Mouse (Mus musculus) MEL (cell line): ENCODE data around the gene Manba. TPM values are rescaled to one million over a fixed set of nuclear protein-coding genes. Genes with fewer than 3 reads are reported as not detected.

Experiments
- DNase-seq: peaks from one replicate; pipeline ENCODE4 v3.0.0; 2011; ENCODE audit warnings: low read depth, low spot score
- H3K27ac ChIP-seq: 2 replicates; pipeline ENCODE4 v1.5.1; 2012; ENCODE audit warnings: low read depth, mild to moderate bottlenecking, control low read depth, low read length, moderate library complexity; ENCODE audit not compliant: control insufficient read depth
- H3K27me3 ChIP-seq, 2 experiments: fragments of 150-350 bp in 1 of 2; sonication (generic) in 1 of 2; 2 replicates each; pipeline ENCODE4 v1.6.1; 2012; ENCODE audit warnings: low read length in 2 of 2, mild to moderate bottlenecking in 2 of 2, improper control_type of control experiment in 1 of 2, moderate library complexity in 1 of 2; ENCODE audit not compliant: insufficient read depth in 2 of 2, control insufficient read depth in 1 of 2
- H3K36me3 ChIP-seq, 2 experiments: 2 replicates each; pipeline ENCODE4 v1.6.1; 2012 to 2014; ENCODE audit warnings: low read length in 2 of 2, improper control_type of control experiment in 1 of 2, inconsistent platforms in 1 of 2, mild to moderate bottlenecking in 1 of 2; ENCODE audit not compliant: insufficient read depth in 2 of 2, control insufficient read depth in 1 of 2
- H3K4me1 ChIP-seq, 2 experiments: fragments of 150-350 bp in 1 of 2; sonication (generic) in 1 of 2; 2 replicates each; pipeline ENCODE4 v1.6.1; 2012; ENCODE audit warnings: low read length in 2 of 2, improper control_type of control experiment in 1 of 2, mild to moderate bottlenecking in 1 of 2; ENCODE audit not compliant: insufficient read depth in 2 of 2, control insufficient read depth in 1 of 2
- H3K4me3 ChIP-seq, 2 experiments: fragments of 150-350 bp in 1 of 2; sonication (generic) in 1 of 2; 2 replicates each; pipeline ENCODE4 v1.5.1; 2012; ENCODE audit warnings: low read depth in 2 of 2, low read length in 2 of 2, mild to moderate bottlenecking in 2 of 2, moderate library complexity in 2 of 2, control low read depth in 1 of 2, improper control_type of control experiment in 1 of 2; ENCODE audit not compliant: control insufficient read depth in 1 of 2, insufficient read depth in 1 of 2
- H3K79me2 ChIP-seq: 2 replicates; pipeline ENCODE4 v1.6.1; 2012; ENCODE audit warnings: mild to moderate bottlenecking, low read length, moderate library complexity; ENCODE audit not compliant: control insufficient read depth, poor library complexity, insufficient read depth
- H3K9ac ChIP-seq: 2 replicates; pipeline ENCODE4 v1.6.1; 2012; ENCODE audit warnings: low read depth, mild to moderate bottlenecking, control low read depth, low read length, moderate library complexity; ENCODE audit not compliant: control insufficient read depth, poor library complexity, severe bottlenecking
- H3K9me3 ChIP-seq: fragments of 150-350 bp; sonication (generic); replicated peaks from 2 replicates; pipeline ENCODE4 v1.6.1; 2012; ENCODE audit warnings: mild to moderate bottlenecking, low read length, improper control_type of control experiment, moderate library complexity; ENCODE audit not compliant: insufficient read depth
- BHLHE40 ChIP-seq: IDR thresholded peaks from 2 replicates; pipeline ENCODE4 v1.6.1; 2012; ENCODE audit warnings: low read depth, mild to moderate bottlenecking, inconsistent platforms, low read length, improper control_type of control experiment, borderline replicate concordance
- ELF1 ChIP-seq: IDR thresholded peaks from 2 replicates; pipeline ENCODE4 v1.6.1; 2014; ENCODE audit warnings: low read depth, mild to moderate bottlenecking, inconsistent platforms, low read length, improper control_type of control experiment, moderate library complexity
- EP300 ChIP-seq, 2 experiments: IDR thresholded peaks; 2 replicates each; pipeline ENCODE4 v1.6.1; 2011; ENCODE audit warnings: improper control_type of control experiment in 2 of 2, low read length in 2 of 2, low read depth in 1 of 2, mild to moderate bottlenecking in 1 of 2
- GATA1 ChIP-seq: IDR thresholded peaks from 2 replicates; pipeline ENCODE4 v1.6.1; 2011; ENCODE audit warnings: low read depth, low read length, improper control_type of control experiment
- HCFC1 ChIP-seq: IDR thresholded peaks from 2 replicates; pipeline ENCODE4 v1.6.1; 2012; ENCODE audit warnings: low read depth, mild to moderate bottlenecking, inconsistent platforms, low read length, improper control_type of control experiment, moderate library complexity
- KAT2A ChIP-seq: conservative IDR thresholded peaks from 2 replicates; pipeline ENCODE4 v1.6.1; 2012; ENCODE audit warnings: low read depth, low read length, improper control_type of control experiment, inconsistent platforms
- MAFK ChIP-seq: IDR thresholded peaks from 2 replicates; pipeline ENCODE4 v1.6.1; 2011; ENCODE audit warnings: low read depth, mild to moderate bottlenecking, low read length, improper control_type of control experiment, borderline replicate concordance
- MAX ChIP-seq: IDR thresholded peaks from 2 replicates; pipeline ENCODE4 v1.6.1; 2011; ENCODE audit warnings: low read length, improper control_type of control experiment
- MYB ChIP-seq: IDR thresholded peaks from 2 replicates; pipeline ENCODE4 v1.6.1; 2011; ENCODE audit warnings: mild to moderate bottlenecking, low read depth, low read length, improper control_type of control experiment
- NELFE ChIP-seq: IDR thresholded peaks from 2 replicates; pipeline ENCODE4 v1.6.1; 2011; ENCODE audit warnings: low read depth, low read length, improper control_type of control experiment
- NRF1 ChIP-seq: IDR thresholded peaks from 2 replicates; pipeline ENCODE4 v1.6.1; 2014; ENCODE audit warnings: low read depth, mild to moderate bottlenecking, inconsistent platforms, low read length, improper control_type of control experiment, moderate library complexity; ENCODE audit not compliant: poor library complexity, insufficient read depth, severe bottlenecking
- POLR2A ChIP-seq, 2 experiments: IDR thresholded peaks; 2 replicates each; pipeline ENCODE4 v1.6.1; 2011 to 2012; ENCODE audit warnings: low read length in 2 of 2, mild to moderate bottlenecking in 2 of 2, control low read depth in 1 of 2, improper control_type of control experiment in 1 of 2, low read depth in 1 of 2, moderate library complexity in 1 of 2; ENCODE audit not compliant: control insufficient read depth in 1 of 2, insufficient read depth in 1 of 2, poor library complexity in 1 of 2
- POLR2AphosphoS2 ChIP-seq: IDR thresholded peaks from 2 replicates; pipeline ENCODE4 v1.6.1; 2011; ENCODE audit warnings: low read length, improper control_type of control experiment
- POLR2AphosphoS5 ChIP-seq: IDR thresholded peaks from 2 replicates; pipeline ENCODE4 v1.6.1; 2012; ENCODE audit warnings: low read depth, borderline replicate concordance, mild to moderate bottlenecking, inconsistent platforms, low read length, moderate library complexity, mixed read lengths
- RAD21 ChIP-seq: IDR thresholded peaks from 2 replicates; pipeline ENCODE4 v1.6.1; 2011; ENCODE audit warnings: mild to moderate bottlenecking, low read depth, low read length, improper control_type of control experiment
- RCOR1 ChIP-seq: IDR thresholded peaks from 2 replicates; pipeline ENCODE4 v1.6.1; 2012; ENCODE audit warnings: low read depth, mild to moderate bottlenecking, inconsistent platforms, low read length, improper control_type of control experiment
- SIN3A ChIP-seq: IDR thresholded peaks from 2 replicates; pipeline ENCODE4 v1.6.1; 2012; ENCODE audit warnings: low read length, improper control_type of control experiment, inconsistent platforms
- SMC3 ChIP-seq: IDR thresholded peaks from 2 replicates; pipeline ENCODE4 v1.6.1; 2011; ENCODE audit warnings: low read depth, low read length, improper control_type of control experiment
- TAL1 ChIP-seq: IDR thresholded peaks from 2 replicates; pipeline ENCODE4 v1.6.1; 2012; ENCODE audit warnings: mild to moderate bottlenecking, inconsistent platforms, low read length, moderate library complexity, mixed read lengths
- USF2 ChIP-seq, 2 experiments: IDR thresholded peaks; 2 replicates each; pipeline ENCODE4 v1.6.1; 2011 to 2012; ENCODE audit warnings: improper control_type of control experiment in 2 of 2, low read length in 2 of 2, borderline replicate concordance in 1 of 2, inconsistent platforms in 1 of 2, low read depth in 1 of 2, mild to moderate bottlenecking in 1 of 2; ENCODE audit not compliant: insufficient read depth in 1 of 2
- ZC3H11A ChIP-seq: IDR thresholded peaks from 2 replicates; pipeline ENCODE4 v1.6.1; 2012; ENCODE audit warnings: low read depth, mild to moderate bottlenecking, inconsistent platforms, low read length, improper control_type of control experiment
- ZKSCAN1 ChIP-seq: IDR thresholded peaks from 2 replicates; pipeline ENCODE4 v1.6.1; 2012; ENCODE audit warnings: low read depth, mild to moderate bottlenecking, inconsistent platforms, low read length, improper control_type of control experiment, moderate library complexity
- ZMIZ1 ChIP-seq: IDR thresholded peaks from 2 replicates; pipeline ENCODE4 v1.6.1; 2012; ENCODE audit warnings: low read depth, mild to moderate bottlenecking, inconsistent platforms, low read length, improper control_type of control experiment, moderate library complexity
- ZNF384 ChIP-seq: IDR thresholded peaks from 2 replicates; pipeline ENCODE4 v1.6.1; 2012; ENCODE audit warnings: low read depth, mild to moderate bottlenecking, inconsistent platforms, low read length, improper control_type of control experiment
- polyA plus RNA-seq, 2 experiments: library from polyadenylated mRNA; stranded (reverse) in 1 of 2; unstranded in 1 of 2; fragments of >175 nt in 1 of 2; fragments of >200 nt in 1 of 2; gene quantifications; 2 replicates each; pipeline versions ENCODE4 v1.2.1 to v1.2.4; 2012; ENCODE audit warnings: low replicate concordance in 2 of 2, low read depth in 1 of 2; ENCODE audit not compliant: insufficient read length in 2 of 2, insufficient read depth in 1 of 2, missing spikeins in 1 of 2
- total RNA-seq: library from RNA; depleted of rRNA; stranded (reverse); fragments of 300-350 nt; gene quantifications from 2 replicates; pipeline ENCODE4 v1.2.3, GENCODE M21; 2012

The Manba gene
- total and polyA plus RNA-seq, 3 experiments, result 8.1 to 10.6 TPM; not detected in 1

DNA sequence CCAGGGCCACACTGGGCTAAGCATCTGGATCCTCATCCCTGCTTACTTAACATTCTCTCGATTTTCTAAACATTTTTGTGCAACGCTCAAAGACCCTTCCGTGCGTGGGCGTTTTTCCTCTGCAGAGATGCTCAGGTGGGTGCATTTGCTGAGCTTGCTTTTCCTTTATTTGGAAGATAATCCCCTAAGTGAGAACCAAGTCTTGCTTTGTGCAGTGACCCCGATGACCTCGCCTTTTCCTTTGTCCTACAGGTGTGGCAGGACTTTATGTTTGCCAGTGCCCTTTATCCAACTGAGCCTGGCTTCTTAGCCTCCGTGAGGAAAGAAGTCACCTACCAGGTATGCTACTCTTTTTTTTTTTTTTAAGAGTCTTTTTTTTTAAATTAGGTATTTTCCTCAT is 61.9 kb downstream of the Manba start:
- Histone ChIP-seq H3K9ac (no peak overlapping the region), H3K27ac (no peak overlapping the region), H3K4me1 (no peaks in the 10 kb centered on the region), H3K27me3 (no peaks in the 10 kb centered on the region), H3K9me3 (no peaks in the 10 kb centered on the region), H3K36me3 (peaks cover 0 to 8% of the 10 kb centered on the region in 2 experiments; a peak in 2 of 4 replicates), H3K4me3 (no peak overlapping the region), H3K79me2 (no peaks in the 10 kb centered on the region)
- TF ChIP-seq RCOR1 (no peak), BHLHE40 (no peak), USF2 (IDR thresholded peaks at IDR 0.05; ENCODE audit: borderline replicate concordance in 1 of 2, insufficient read depth in 1 of 2, low read depth in 1 of 2, low read length in 2 of 2) (no peak), HCFC1 (no peak), ZMIZ1 (no peak), TAL1 (no peak), NRF1 (no peak), POLR2AphosphoS2 (no peak)
- no peak for DNase-seq

DNA sequence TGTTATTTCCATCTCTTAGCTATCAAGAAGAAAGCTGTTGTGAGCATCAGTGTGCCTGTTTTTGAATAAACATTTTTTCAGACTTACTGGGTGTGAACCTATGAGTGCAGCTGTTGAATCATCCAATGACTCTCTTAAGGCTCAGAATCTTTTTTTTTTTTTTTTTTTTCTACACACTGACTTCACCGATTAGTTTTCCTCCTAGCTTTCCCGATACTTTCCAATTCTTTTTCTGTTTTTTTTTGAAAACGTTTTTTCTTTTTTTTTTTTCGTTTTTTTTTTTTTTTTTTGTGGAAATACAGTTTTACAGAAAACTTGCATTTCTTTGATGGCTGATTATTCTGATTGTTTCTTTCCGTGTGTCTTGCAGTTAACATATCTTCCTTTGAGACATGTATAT is 67.5 kb downstream of the Manba start:
- no peaks in the 10 kb centered on the region for H3K4me1 ChIP-seq
- H3K36me3 ChIP-seq, result peaks cover 0 to 12% of the 10 kb centered on the region in 2 experiments; a peak in 2 of 4 replicates
- no peak for DNase-seq
- no peaks in the 10 kb centered on the region for H3K27me3 ChIP-seq
- H3K9ac ChIP-seq, result no peak overlapping the region
- no peaks in the 10 kb centered on the region for H3K79me2 ChIP-seq
- H3K27ac ChIP-seq, result no peak overlapping the region
- TF ChIP-seq USF2 (IDR thresholded peaks at IDR 0.05; ENCODE audit: borderline replicate concordance in 1 of 2, insufficient read depth in 1 of 2, low read depth in 1 of 2, low read length in 2 of 2) (no peak), POLR2AphosphoS5 (no peak), ZKSCAN1 (no peak), SMC3 (no peak), MYB (no peak), SIN3A (no peak), ZNF384 (no peak), EP300 (IDR thresholded peaks at IDR 0.05; ENCODE audit: low read depth in 1 of 2, low read length in 2 of 2) (no peak), NELFE (no peak), GATA1 (no peak), KAT2A (no peak), MAFK (no peak), POLR2A (IDR thresholded peaks at IDR 0.05; ENCODE audit: control insufficient read depth in 1 of 2, insufficient read depth in 1 of 2, low read depth in 1 of 2, low read length in 2 of 2, poor library complexity in 1 of 2) (no peak), RAD21 (no peak), ZC3H11A (no peak), MAX (no peak), ELF1 (no peak)
- no peaks in the 10 kb centered on the region for H3K9me3 ChIP-seq
- H3K4me3 ChIP-seq, result no peak overlapping the region
